Mouse (Mus musculus) megakaryocyte, embryonic 14.5 days (primary cell): ENCODE results near the gene Srrm4.

Experiments used
- FLI1 ChIP-seq: IDR thresholded peaks from 2 replicates; pipeline ENCODE4 v1.6.1; 2012; ENCODE audit warnings: low read length, inconsistent platforms, mixed read lengths
- GATA1 ChIP-seq: IDR thresholded peaks from 3 replicates; pipeline ENCODE4 v1.6.1; 2012; ENCODE audit warnings: mixed read lengths, low read length, inconsistent platforms, borderline replicate concordance

GRCm38 (mm10) chr5:116400042-116400730 is 191.4 kb downstream of the Srrm4 start:
- no peak for TF ChIP-seq GATA1
- no peak for TF ChIP-seq FLI1
